Mouse (Mus musculus): ENCODE measurements around the gene Brd9. TPM values are rescaled to one million over a fixed set of nuclear protein-coding genes. Genes with fewer than 3 reads are reported as not detected.
"Not testable (repeated sequence)": the region's sequence is repeated elsewhere in the genome, so short reads cannot be mapped to it uniquely, and the experiment has no call there.

Gene Brd9
- polyA plus RNA-seq, 1 experiment from 2014 or later, result 60.0 TPM

- H3K27ac ChIP-seq (replicated peaks; ENCODE audit: low read depth, low read length), result no peak overlapping the region
Observed at GRCm38 (mm10) chr13:74000961-74001360, 63.4 kb downstream of the Brd9 start.

GRCm38 (mm10) chr13:74001492-74001891 is 63.9 kb downstream of the Brd9 start:
- no peak overlapping the region for H3K4me3 ChIP-seq (ENCODE audit: low read depth, low read length)
- no peaks in the 10 kb centered on the region for H3K36me3 ChIP-seq (ENCODE audit: control insufficient read depth, insufficient read depth, low read length)
- 83% methylated on average over 4 of the region's 4 CpGs for WGBS
- no peaks in the 10 kb centered on the region for H3K27me3 ChIP-seq (ENCODE audit: control insufficient read depth, insufficient read depth, low read length)
- no peak overlapping the region for H3K4me2 ChIP-seq (ENCODE audit: low read depth, severe bottlenecking)
- no peak overlapping the region for H3K9ac ChIP-seq (ENCODE audit: low read length)
- ATAC-seq (ENCODE audit: insufficient number of reproducible peaks, low FRiP score, low TSS enrichment, low read depth), result no peak
- H3K9me3 ChIP-seq (ENCODE audit: control insufficient read depth, low read length), result no peaks in the 10 kb centered on the region
- DNase-seq (ENCODE audit: low spot score), result no peak
- H3K27ac ChIP-seq (replicated peaks; ENCODE audit: low read depth, low read length), result no peak overlapping the region
- H3K4me1 ChIP-seq (ENCODE audit: control insufficient read depth, insufficient read depth, low read length), result no peaks in the 10 kb centered on the region

More at GRCm38 (mm10) chr13:74000961-74001360, 63.4 kb downstream of the Brd9 start:
- Histone ChIP-seq H3K9me3 (ENCODE audit: control insufficient read depth, low read length) (no peaks in the 10 kb centered on the region), H3K4me3 (ENCODE audit: low read depth, low read length) (no peak overlapping the region), H3K4me1 (ENCODE audit: control insufficient read depth, insufficient read depth, low read length) (no peaks in the 10 kb centered on the region), H3K9ac (ENCODE audit: low read length) (no peak overlapping the region), H3K4me2 (ENCODE audit: low read depth, severe bottlenecking) (no peak overlapping the region), H3K36me3 (ENCODE audit: control insufficient read depth, insufficient read depth, low read length) (no peaks in the 10 kb centered on the region), H3K27me3 (ENCODE audit: control insufficient read depth, insufficient read depth, low read length) (no peaks in the 10 kb centered on the region)
- ATAC-seq (ENCODE audit: insufficient number of reproducible peaks, low FRiP score, low TSS enrichment, low read depth) (no peak), DNase-seq (ENCODE audit: low spot score) (no peak)
- 82% methylated on average over 6 of the region's 6 CpGs for WGBS

GRCm38 (mm10) chr13:74006881-74007280 is 69.3 kb downstream of the Brd9 start:
- not testable (repeated sequence) for H3K4me2 ChIP-seq (ENCODE audit: low read depth, severe bottlenecking); DNase-seq (ENCODE audit: low spot score); H3K9me3 ChIP-seq (ENCODE audit: control insufficient read depth, low read length); H3K4me1 ChIP-seq (ENCODE audit: control insufficient read depth, insufficient read depth, low read length); H3K27ac ChIP-seq (replicated peaks; ENCODE audit: low read depth, low read length); ATAC-seq (ENCODE audit: insufficient number of reproducible peaks, low FRiP score, low TSS enrichment, low read depth); H3K4me3 ChIP-seq (ENCODE audit: low read depth, low read length); H3K9ac ChIP-seq (ENCODE audit: low read length); H3K36me3 ChIP-seq (ENCODE audit: control insufficient read depth, insufficient read depth, low read length)
- H3K27me3 ChIP-seq (ENCODE audit: control insufficient read depth, insufficient read depth, low read length), result peaks cover 16% of the 10 kb centered on the region
- WGBS, result 85% methylated on average over 4 of the region's 4 CpGs

GRCm38 (mm10) chr13:74008216-74008615 is 70.6 kb downstream of the Brd9 start:
- H3K4me2 ChIP-seq (ENCODE audit: low read depth, severe bottlenecking), result not testable (repeated sequence)
- WGBS, result 86% methylated on average over 2 of the region's 2 CpGs
- H3K27me3 ChIP-seq (ENCODE audit: control insufficient read depth, insufficient read depth, low read length), result peaks cover 16% of the 10 kb centered on the region

GRCm38 (mm10) chr13:74008948-74009718 is 71.5 kb downstream of the Brd9 start, which contains the start of gene Tppp:
Gene Tppp, plus strand, starts transcription at chr13:74009407.
- H3K9ac ChIP-seq (ENCODE audit: low read length), result peak within 1 kb of the TSS; percentile 22; the same call in 1 of the 2 replicates
- no peaks in the 10 kb centered on the region for H3K36me3 ChIP-seq (ENCODE audit: control insufficient read depth, insufficient read depth, low read length)
- H3K4me3 ChIP-seq (ENCODE audit: low read depth, low read length), result peak within 1 kb of the TSS; percentile 47
- DNase-seq (ENCODE audit: low spot score) (peak; percentile 87), ATAC-seq (ENCODE audit: insufficient number of reproducible peaks, low FRiP score, low TSS enrichment, low read depth) (peak; percentile 93)
- H3K9me3 ChIP-seq (ENCODE audit: control insufficient read depth, low read length), result no peaks in the 10 kb centered on the region
- no peak within 1 kb of the TSS for H3K27ac ChIP-seq (replicated peaks; ENCODE audit: low read depth, low read length)
- peaks cover 5% of the 10 kb centered on the region for H3K4me1 ChIP-seq (ENCODE audit: control insufficient read depth, insufficient read depth, low read length)
- peaks cover 16% of the 10 kb centered on the region for H3K27me3 ChIP-seq (ENCODE audit: control insufficient read depth, insufficient read depth, low read length)
- peak within 1 kb of the TSS; percentile 98 for H3K4me2 ChIP-seq (ENCODE audit: low read depth, severe bottlenecking)
- under 1% methylated on average over 48 of the region's 56 CpGs for WGBS

More at GRCm38 (mm10) chr13:74008216-74008615, 70.6 kb downstream of the Brd9 start:
- H3K4me3 ChIP-seq (ENCODE audit: low read depth, low read length); ATAC-seq (ENCODE audit: insufficient number of reproducible peaks, low FRiP score, low TSS enrichment, low read depth); H3K9ac ChIP-seq (ENCODE audit: low read length); DNase-seq (ENCODE audit: low spot score); H3K27ac ChIP-seq (replicated peaks; ENCODE audit: low read depth, low read length); H3K36me3 ChIP-seq (ENCODE audit: control insufficient read depth, insufficient read depth, low read length); H3K4me1 ChIP-seq (ENCODE audit: control insufficient read depth, insufficient read depth, low read length); H3K9me3 ChIP-seq (ENCODE audit: control insufficient read depth, low read length): not testable (repeated sequence)

- H3K9ac ChIP-seq (ENCODE audit: low read length), result peak overlapping the region; percentile 22; the same call in 1 of the 2 replicates
- peaks cover 5% of the 10 kb centered on the region for H3K4me1 ChIP-seq (ENCODE audit: control insufficient read depth, insufficient read depth, low read length)
- H3K27me3 ChIP-seq (ENCODE audit: control insufficient read depth, insufficient read depth, low read length), result peaks cover 16% of the 10 kb centered on the region
Observed at GRCm38 (mm10) chr13:74009791-74010614, 72.4 kb downstream of the Brd9 start.

More at GRCm38 (mm10) chr13:74009791-74010614, 72.4 kb downstream of the Brd9 start:
- no peaks in the 10 kb centered on the region for H3K9me3 ChIP-seq (ENCODE audit: control insufficient read depth, low read length)
- peak; percentile 71 for DNase-seq (ENCODE audit: low spot score)
- WGBS, result under 1% methylated on average over 55 of the region's 55 CpGs
- no peaks in the 10 kb centered on the region for H3K36me3 ChIP-seq (ENCODE audit: control insufficient read depth, insufficient read depth, low read length)
- no peak for ATAC-seq (ENCODE audit: insufficient number of reproducible peaks, low FRiP score, low TSS enrichment, low read depth)
- H3K4me3 ChIP-seq (ENCODE audit: low read depth, low read length), result peak overlapping the region; percentile 47
- H3K27ac ChIP-seq (replicated peaks; ENCODE audit: low read depth, low read length), result no peak overlapping the region
- H3K4me2 ChIP-seq (ENCODE audit: low read depth, severe bottlenecking), result peak overlapping the region; percentile 98

Small RNAs within 50 kb of the gene (microRNA-seq; reads per million reads assigned to microRNA genes)
- gene Gm25197, result not detected

Other genes starting within 250 kb of the Brd9 start
- gene Slc6a19, start 232.9 kb upstream of the Brd9 start, polyA plus RNA-seq (2014; fragmentation: Nextera tagmentation; extraction: Ambion mirVana), result not detected in 2 replicates
- 49.1 and 50.8 TPM in 2 replicates for gene Slc12a7, start 204.7 kb upstream of the Brd9 start, polyA plus RNA-seq (2014; fragmentation: Nextera tagmentation; extraction: Ambion mirVana)
- gene Nkd2, start 90.2 kb upstream of the Brd9 start, polyA plus RNA-seq (2014; fragmentation: Nextera tagmentation; extraction: Ambion mirVana), result 49.9 and 55.9 TPM in 2 replicates
- gene Trip13, start within 50 bp of the Brd9 start, polyA plus RNA-seq (2014; fragmentation: Nextera tagmentation; extraction: Ambion mirVana), result 73.4 and 73.5 TPM in 2 replicates
- gene Zdhhc11, start 26.0 kb downstream of the Brd9 start, polyA plus RNA-seq (2014; fragmentation: Nextera tagmentation; extraction: Ambion mirVana), result not detected in 2 replicates
- gene Tppp, start 71.6 kb downstream of the Brd9 start, polyA plus RNA-seq (2014; fragmentation: Nextera tagmentation; extraction: Ambion mirVana), result 0.21 and 0.37 TPM in 2 replicates
- gene Cep72, start 124.5 kb downstream of the Brd9 start, polyA plus RNA-seq (2014; fragmentation: Nextera tagmentation; extraction: Ambion mirVana), result 23.4 and 24.4 TPM in 2 replicates
- 0.04 TPM in 1 of 2 replicates, not detected in the other for gene Slc9a3, start 183.6 kb downstream of the Brd9 start, polyA plus RNA-seq (2014; fragmentation: Nextera tagmentation; extraction: Ambion mirVana)

Measured in limb, embryonic 11.5 days (tissue).